Mouse (Mus musculus) kidney, postnatal 25 days (tissue): ENCODE data around the gene Otop2.

Experiments used
- DNase-seq, 2 experiments: peaks; one replicate each; pipeline ENCODE4 v3.0.0; 2021; ENCODE audit warnings: mixed read lengths in 2 of 2

Otop2 gene

DNA sequence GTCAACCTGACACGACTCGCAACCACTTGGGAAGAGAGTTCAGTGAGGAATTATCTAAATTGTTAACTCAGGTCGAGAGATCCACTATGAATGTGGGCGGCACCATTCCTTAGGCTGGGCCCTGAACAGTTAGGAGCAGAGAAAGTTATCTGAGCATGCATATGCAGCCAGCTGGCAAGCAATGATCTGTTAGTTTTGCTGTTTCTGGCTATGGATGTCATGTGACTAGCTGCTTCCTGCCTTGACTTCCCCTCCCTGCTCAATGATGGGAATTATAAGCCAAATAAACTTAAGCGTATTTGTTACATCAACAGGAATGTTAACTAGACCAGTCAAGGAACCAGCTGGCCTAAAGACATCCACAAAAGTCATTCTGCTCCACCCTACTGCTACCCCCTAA, 46.4 kb downstream of the Otop2 start:
- no peak for DNase-seq

DNA sequence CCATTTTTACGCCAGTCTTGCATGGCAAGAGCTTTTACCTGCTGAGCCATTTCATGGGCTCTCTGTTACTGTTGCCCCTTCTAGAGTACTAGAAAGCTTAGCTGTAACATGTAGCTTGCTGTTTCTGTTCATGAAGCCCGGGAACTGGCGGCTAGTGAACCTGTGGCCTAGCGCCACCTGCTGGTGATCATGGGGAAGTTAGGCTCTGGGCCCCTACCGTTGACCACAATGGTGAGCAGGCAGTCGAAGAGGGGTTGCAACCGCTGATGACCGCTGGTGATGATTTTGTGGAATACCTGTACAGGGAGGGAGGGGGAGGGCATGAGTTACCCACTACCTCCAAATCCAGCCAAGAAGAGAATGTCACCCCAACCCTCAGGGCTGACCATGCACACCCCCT, 47.2 kb downstream of the Otop2 start:
- DNase-seq = peak; percentile 72 to 73

DNA sequence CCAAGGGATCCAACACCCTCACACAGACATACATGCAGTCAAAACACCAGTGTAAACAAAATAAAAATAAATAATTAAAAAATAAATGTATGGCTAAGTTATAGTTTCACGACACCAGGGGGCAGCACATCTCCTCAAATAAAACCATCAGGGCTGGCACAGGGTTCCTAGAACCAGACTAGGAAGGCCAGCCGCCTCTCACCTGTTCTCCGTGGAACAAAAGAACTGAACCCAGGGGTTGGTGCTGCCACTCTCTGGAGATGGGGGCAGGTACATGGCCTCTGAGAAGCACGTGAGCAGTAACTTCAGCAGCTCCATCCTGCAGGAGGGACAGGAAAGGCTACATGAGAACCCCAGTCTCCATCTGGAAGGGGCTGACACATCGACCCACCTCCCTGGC, 51.5 kb downstream of the Otop2 start:
- peak; percentile 80 to 92 for DNase-seq

DNA sequence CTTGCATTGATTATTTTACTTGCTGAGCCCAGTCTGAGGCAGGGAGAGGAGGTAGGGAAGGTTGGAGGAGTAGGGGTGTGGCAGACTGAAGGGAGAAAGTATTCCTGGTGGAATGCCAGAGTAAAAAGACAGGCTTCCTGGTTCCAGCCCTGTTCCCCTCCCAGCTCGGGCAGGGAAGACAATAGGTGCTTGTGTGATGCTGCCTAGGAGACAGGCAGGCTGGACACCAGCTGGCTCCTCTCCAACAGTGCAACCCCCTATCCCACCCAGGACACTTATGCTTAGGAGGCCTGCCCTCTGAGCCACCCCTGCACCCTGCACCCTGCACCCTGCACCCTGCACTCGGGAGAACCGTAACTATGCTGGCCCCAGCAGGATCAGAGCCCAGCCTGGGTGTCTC, 52.3 kb downstream of the Otop2 start:
- DNase-seq = no peak

DNA sequence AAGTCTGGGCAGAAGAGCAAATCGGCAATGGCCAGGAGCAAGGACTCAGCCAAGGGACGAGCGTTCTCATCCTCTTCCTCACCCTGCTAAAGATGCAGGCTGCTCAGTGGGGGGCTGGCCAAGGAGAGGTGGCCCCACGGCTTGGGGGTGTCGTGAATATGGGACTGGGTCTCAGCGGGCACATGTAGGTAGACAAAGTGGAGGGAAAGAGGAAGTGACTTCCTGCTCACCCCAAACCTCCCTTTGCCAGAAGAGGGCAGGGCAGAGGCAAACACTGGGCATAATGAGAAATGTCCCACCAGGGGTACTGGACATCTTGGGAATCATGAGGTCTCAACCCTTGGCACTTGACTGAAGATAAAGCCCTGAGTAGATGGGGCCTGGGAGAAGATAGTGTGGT, 52.8 kb downstream of the Otop2 start:
- no peak for DNase-seq

DNA sequence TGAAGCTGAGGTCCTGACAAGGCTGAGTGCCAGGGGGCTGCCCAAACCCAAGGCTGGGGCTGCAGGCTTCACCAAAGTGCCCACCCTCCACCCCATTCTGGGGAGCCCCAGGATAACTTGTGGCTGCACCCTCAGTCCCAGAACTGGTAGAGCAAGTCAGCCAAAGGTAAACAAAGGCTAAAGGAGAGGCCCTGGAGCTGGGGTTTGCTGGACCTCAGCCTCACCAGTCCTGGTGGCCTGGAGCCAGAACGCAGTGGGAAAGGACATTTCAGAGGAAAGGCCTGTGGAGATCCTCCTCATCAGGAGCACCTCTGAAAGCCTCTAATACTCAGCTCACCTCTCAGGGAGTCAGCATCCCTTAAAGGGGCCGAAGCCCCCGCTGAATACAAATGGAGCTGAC, 57.2 kb downstream of the Otop2 start:
- DNase-seq = no peak

DNA sequence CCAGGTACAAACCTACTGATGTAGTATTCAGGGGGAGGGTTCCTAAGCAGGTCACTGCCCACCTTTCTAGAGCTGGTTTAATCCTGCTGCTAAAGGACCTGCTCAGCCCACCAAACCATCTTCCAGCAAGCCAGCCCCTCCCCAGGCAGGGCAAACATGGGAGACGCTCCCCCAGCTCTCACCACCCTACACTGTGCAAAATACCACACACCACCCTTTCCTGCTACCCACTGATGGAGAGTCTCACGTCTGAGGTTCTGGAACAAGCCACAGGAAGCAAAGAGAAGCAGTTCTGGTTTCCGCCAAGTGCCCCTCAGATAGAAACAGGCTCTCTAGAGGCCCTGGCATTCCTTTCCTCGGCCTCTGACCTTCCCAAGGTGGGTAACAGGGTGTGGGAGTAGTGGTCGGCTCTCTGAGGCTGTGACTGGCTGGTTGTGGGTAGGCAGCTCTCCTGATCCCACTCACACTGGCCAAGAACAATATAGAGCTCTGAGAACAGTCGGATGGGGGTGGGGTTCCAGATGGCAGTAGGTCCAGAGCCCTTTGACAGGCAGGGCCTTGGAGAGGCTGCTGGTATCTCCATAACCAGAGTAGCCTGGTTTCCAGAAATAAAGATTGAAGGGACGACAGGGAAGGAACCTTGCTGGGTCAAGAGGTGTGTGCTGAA, 59.2 kb downstream of the Otop2 start:
- no peak for DNase-seq

DNA sequence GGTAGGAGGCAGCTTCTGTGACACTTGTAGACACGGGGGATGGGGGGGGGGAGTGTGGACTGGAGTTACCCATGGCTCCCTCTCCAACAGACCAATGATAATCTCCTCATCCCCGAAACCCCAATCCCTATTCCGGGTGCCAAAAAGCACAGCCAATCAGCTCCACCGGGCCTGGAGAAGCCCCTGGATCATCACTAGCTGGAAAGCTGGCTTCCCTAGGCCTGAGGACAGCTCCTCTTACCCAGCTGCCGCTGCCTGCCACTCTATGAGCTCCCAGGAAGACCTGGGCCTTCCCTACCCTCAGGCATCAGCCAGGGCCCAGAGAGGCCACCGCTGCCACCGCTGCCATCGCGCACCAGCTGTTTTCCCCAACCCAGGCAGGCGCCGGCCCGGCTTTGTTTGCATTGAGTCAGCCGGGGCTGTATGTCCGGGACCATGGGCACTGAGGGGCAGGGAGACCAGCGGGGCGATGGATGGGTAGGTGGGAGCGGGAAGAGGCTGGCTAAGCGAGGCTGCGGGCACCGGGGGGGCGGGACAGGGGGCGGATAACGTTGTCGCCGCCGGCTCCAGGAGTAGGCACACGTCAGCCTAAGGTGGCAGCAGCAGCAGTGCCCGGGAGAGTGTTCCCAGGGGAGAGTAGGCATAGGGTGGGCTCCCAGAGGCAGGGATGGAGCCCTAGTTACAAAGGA, 59.9 kb downstream of the Otop2 start:
- no peak for DNase-seq

DNA sequence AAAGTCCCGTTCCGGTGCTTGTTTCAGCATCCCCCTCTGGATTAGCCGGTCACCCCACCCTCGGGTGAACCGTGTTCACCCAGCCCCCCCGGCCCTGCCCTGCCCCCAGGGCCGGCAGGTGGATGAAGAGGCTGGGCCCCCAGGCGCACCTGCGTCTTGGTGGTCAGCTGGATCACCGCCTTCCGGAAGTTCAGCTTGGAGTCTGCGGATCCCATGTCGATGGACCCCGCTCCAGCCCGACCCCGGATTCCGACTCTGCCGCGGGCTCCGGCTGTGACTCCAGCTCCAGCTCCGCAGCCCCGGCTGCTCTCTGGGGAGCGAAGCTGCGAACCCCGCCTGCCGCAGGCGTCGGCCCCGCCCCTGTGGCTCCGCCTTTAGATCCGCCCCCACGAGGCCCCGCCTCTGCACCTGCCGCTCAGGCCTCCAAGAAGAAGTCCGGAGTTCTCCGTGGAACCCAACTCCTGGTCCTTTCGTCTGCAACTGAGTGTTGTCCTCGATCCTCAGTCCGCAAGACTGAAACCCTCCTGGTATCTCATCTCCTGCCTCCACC, 60.5 kb downstream of the Otop2 start, which contains the start of gene Hid1:
Gene Hid1 (minus strand): TSS at position 362 of the 550 bp plus-strand sequence.
- peak; percentile 87 to 90 for DNase-seq

DNA sequence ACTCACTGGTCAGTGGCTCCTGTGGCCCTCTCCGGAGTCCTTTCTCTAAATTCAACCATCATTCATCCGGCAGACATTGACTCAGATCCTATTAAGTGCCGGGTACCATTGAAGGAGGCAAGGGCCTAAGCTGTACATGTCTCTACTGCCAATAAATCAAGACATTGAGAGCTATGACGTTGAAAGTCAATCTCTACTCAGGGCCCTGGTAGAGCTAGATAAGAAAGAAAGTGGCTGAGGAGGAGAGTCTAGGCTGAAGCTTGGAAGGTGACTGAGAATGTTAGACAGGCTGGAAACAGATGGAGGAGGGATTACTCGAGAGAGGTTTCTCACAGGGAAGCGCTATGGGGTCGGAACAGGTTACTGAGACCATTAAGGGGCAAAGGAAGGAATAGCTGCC, 63.4 kb downstream of the Otop2 start:
- DNase-seq = no peak

DNA sequence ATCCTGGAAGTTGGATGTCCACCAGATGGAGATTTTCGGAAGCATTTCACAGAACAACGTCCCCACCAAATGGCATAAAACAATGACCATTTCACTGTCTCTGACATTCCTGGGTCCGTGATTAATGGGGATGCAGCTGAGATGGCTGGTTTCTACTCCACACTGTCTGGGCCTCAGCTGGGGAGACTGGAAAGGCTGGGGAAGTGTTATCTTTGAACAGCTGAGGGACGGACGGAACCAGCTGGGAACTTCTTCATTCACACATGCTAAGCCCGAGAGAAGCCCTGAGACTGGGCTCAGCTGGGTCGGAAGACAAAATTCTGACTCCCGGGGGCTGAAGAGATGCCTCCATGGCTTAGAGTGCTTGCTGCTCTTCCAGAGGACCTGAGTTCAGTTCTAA, 64.4 kb downstream of the Otop2 start:
- DNase-seq = no peak

DNA sequence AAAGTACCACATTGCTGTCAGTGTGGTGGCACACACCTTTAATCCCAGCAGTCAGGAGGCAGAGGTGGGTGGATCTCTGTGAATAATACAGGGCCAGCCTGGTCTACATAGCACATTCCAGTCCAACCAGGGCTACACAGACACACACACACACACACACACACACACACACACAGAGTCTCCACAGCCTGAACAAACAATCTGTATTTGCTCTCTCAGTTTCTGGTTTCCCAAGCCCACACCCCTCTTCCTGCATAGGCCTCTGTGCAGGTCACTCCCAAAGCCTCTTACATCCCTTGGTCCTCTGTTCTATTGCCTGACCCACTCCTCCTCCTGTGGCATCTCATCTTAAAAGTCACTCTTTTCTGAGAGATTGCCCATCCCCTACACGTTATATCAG, 65.1 kb downstream of the Otop2 start:
- no peak for DNase-seq

DNA sequence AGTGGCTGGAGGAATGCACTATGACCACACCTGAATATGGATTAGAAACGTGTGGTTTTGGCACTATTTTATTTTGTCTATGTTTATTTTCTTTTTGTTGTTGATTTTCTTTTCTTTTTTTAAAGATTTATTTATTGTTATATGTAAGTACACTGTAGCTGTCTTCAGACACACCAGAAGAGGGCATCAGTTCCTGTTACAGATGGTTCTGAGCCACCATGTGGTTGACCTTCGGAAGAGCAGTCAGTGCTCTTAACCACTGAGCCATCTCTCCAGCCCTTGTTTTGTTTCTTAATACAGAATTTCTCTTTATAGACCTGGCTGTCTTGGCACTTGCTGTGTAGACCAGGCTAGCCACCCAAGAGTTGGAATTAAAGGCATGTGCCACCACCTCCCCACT, 65.8 kb downstream of the Otop2 start:
- DNase-seq = no peak

DNA sequence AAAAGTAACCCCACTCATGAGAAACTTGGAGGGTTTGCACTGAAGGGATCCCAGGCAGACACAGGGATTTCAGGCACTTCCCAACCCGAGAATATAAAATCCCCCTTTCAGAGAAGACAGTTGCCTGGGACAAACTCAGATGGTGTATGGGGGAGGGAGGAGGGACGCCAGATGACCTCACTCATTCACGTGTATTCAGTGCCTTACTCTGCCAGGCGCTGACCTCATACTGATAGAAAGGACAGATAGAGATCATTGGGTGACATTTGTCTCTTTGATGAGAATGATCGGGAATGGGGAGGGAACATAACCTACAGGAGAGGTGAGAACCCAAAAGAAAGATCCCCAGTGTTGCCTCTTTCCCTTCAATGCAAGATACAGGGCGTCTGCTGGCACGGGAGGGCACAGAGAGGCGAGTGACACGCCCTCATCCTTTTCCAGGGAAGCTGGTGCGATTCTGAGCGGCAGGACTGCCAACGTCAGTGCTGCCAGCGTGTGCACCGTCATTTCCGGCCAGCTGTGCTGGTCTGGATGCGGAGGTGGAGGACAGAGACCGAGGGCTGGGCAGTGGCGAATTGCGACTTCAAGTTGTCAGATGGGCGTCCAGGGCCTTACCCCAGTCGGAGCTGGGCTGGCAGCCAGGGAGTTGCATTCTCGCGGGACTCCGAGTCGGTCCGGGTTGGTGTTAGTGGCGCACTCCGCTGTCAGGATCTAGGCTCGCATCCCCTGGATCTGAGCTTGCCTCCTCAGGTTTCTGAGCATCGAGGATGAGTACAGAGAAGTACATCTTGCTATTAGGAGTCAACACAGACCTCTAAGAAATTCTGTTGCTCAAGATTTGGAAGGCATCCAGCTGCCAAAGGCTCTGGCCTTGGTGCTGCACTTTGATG, 67.1 kb downstream of the Otop2 start:
- peak; percentile 70 to 82 for DNase-seq

DNA sequence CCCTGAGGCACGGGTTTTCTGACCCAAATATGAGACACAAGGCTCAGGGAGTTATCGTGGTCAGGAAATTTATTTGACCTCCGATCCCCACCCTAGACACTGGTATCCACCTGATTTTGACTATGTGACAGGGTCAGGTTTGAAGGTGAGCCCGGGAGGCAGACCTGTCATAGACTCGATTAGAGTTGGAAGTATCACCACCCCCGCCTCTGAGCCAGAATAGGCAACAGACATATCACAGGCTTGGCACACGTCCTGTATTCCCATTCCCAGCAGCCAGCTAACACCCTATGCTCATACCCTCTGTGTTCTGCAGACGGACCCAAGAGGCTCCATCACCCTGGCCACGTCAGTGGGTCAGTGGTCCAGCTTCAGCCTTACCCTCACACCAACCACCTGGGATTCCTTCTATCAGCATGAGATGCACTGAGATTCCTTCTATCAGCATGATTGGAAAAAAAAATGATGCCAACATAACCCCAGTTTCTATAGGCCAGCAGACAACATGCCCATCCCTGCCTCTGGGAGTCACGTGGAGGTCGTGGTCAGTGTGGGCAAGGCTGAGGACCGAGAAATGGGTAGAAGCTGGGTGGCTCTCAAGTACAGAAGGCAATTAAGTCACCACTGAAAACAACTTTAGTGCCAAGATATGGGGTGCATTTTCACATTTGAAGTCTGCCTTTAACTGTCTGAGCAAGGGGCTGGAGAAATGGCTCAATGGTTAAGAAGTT, 67.9 kb downstream of the Otop2 start:
- no peak for DNase-seq

DNA sequence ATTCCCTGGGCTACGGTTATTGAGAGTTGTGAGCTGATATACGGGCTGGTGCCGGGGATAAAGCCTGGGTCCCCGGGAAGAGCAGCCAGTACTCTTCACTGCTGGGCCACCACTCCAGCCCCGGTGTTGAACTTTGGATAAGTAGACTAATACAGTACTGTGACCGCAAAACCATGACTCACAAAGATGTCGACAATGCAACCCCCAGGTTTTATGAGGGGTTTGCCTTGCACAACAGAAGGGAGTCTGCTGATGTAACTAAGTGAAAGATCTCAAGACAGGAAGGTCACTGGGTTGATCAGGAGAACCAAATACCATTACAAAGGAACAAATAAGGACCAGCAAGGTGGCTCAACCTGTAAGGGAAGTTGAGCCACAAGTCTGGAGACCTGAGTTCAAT, 69.8 kb downstream of the Otop2 start:
- no peak for DNase-seq

DNA sequence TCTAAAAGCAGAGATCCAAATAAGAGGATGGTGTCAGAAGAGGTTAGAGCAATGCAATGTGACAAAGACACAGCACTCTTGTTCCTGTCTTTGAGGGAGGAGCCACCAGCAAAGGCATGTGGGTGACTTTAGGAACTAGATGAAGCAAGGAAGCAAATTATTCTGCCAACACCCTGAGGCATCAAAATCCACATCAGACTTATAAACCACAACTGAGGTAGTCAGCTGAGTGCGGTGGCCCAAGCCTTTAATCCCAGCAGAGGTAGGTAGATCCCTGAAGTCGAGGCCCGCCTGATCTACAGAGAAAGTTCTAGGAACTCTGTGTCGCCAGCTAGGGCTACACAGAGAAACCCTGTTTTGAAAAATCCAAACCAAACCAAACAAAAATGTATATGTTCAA, 70.3 kb downstream of the Otop2 start:
- no peak for DNase-seq

DNA sequence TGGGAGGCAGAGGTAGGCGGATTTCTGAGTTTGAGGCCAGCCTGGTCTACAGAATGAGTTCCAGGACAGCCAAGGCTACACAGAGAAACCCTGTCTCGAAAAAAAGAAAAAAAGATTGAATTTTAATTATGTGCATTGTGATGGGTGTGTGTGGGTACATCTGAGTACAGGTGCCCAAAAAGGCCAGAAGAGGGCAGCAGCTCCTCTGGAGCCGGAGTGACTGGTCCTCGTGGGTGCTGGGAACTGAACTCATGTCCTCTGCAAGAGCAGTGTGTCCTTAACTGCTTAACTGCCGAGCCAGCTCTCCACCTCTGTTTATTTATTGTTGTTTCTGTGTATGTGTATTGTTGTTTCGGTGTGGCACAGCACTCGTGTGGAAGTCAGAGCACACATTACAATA, 70.9 kb downstream of the Otop2 start:
- DNase-seq = no peak

DNA sequence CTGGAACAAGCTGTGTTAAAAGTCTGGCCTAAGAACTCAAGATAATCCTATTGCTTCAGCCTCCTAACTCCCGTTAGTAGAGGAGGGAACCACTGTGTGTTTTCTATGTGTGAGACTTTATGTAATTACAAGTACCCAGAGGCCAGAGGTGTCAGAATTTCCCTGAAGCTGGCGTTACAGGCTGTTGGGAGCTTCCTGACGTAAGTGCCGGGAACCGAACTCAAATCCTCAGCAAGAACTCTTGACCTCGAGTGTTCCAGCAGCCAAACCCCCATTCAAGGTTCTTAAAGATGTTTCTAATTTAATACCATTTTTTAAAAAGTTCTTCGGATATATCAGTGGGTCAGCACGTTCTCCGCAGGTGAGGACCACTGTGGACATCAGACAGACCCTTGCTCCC, 74.3 kb downstream of the Otop2 start:
- no peak for DNase-seq
